Mouse (Mus musculus) T-cell, adult 2 months (primary cell): ENCODE results near the gene Ptn.
"Not testable (repeated sequence)": the region's sequence is repeated elsewhere in the genome, so short reads cannot be mapped to it uniquely, and the experiment has no call there.

Source experiments
- DNase-seq: peaks from one replicate; pipeline ENCODE4 v3.0.0; 2022; ENCODE audit warnings: low spot score

Ptn gene

GRCm38 (mm10) chr6:36755001-36755885, 54.8 kb downstream of the Ptn start:
- no peak for DNase-seq

GRCm38 (mm10) chr6:36752887-36753286, 57.1 kb downstream of the Ptn start:
- no peak for DNase-seq

GRCm38 (mm10) chr6:36739811-36740210, 70.2 kb downstream of the Ptn start:
- no peak for DNase-seq

GRCm38 (mm10) chr6:36736763-36737162, 73.3 kb downstream of the Ptn start:
- no peak for DNase-seq

GRCm38 (mm10) chr6:36735622-36736021, 74.4 kb downstream of the Ptn start:
- not testable (repeated sequence) for DNase-seq

GRCm38 (mm10) chr6:36729811-36730210, 80.2 kb downstream of the Ptn start:
- not testable (repeated sequence) for DNase-seq

- no peak for DNase-seq
These were observed 81.9 kb downstream of the Ptn start for GRCm38 (mm10) chr6:36728079-36728478.

GRCm38 (mm10) chr6:36725509-36726160, 84.4 kb downstream of the Ptn start:
- DNase-seq = no peak

GRCm38 (mm10) chr6:36722769-36723549, 87.1 kb downstream of the Ptn start:
- DNase-seq = no peak

GRCm38 (mm10) chr6:36713329-36713728, 96.7 kb downstream of the Ptn start:
- DNase-seq = no peak

- DNase-seq = no peak
These were observed 114.5 kb downstream of the Ptn start for GRCm38 (mm10) chr6:36695481-36695880.

GRCm38 (mm10) chr6:36691497-36691896, 118.5 kb downstream of the Ptn start:
- no peak for DNase-seq

GRCm38 (mm10) chr6:36690941-36691340, 119.1 kb downstream of the Ptn start:
- DNase-seq = no peak

- DNase-seq = no peak
These were observed 133.0 kb downstream of the Ptn start for GRCm38 (mm10) chr6:36676710-36677691.

GRCm38 (mm10) chr6:36672399-36673221, 137.4 kb downstream of the Ptn start:
- DNase-seq = no peak

GRCm38 (mm10) chr6:36671274-36671673, 138.7 kb downstream of the Ptn start:
- no peak for DNase-seq
